Comparison of ENCODE assay signal across 21 mouse cellular contexts in genomic region chr9:68957793-68958192, GRCm38 (mm10).
DNase-seq lines count a peak whose midpoint lies in the region; ATAC-seq and TF ChIP-seq lines count a peak whose summit lies in the region.
"Had no signal": no experiment of that assay in that cellular context is flagged by ENCODE, and none has a peak within 500 bp of the region (broad histone marks: within the 10 kb centered on the region; RNA-seq: fewer than 3 reads in every experiment).

No protein-coding gene starts in this region.

- peak; percentile 70 for DNase-seq in lung, embryonic 14.5 days
- no peak for DNase-seq in lung, postnatal 25 days (ENCODE audit: low spot score)
- DNase-seq in lung, postnatal 0 days (ENCODE audit: low spot score), result peak; percentile 14
- DNase-seq in lung, postnatal 10 days, result no peak
- DNase-seq in ES-E14 (ENCODE audit: low read depth, low spot score), result no peak
- no peak for DNase-seq in gastrocnemius, postnatal 4 days (ENCODE audit: low spot score in 2 of 2)
- DNase-seq: adrenal gland, adult 8-10 months; adrenal gland, postnatal 14 days; adrenal gland, postnatal 36 days; cerebellum, adult 11-12 months; cerebellum, adult 2 months; cerebellum, adult 9-10 months; cerebellum, postnatal 10 days; cerebellum, postnatal 25 days; forebrain, postnatal 0 days had no signal

- H3K9me3 ChIP-seq in lung, embryonic 14.5 days (ENCODE audit: low read depth, low read length), result no peaks in the 10 kb centered on the region
- H3K9me3 ChIP-seq in lung, postnatal 0 days (ENCODE audit: low read length), result no peaks in the 10 kb centered on the region
- no peaks in the 10 kb centered on the region for H3K9me3 ChIP-seq in ES-E14 (ENCODE audit: control insufficient read depth, insufficient read depth, low read depth, low read length)
- H3K9me3 ChIP-seq in neural tube, embryonic 15.5 days (replicated peaks), result no peaks in the 10 kb centered on the region
- H3K9me3 ChIP-seq: embryonic facial prominence, embryonic 10.5 days; embryonic facial prominence, embryonic 12.5 days; forebrain, embryonic 13.5 days; forebrain, embryonic 15.5 days had no signal

- H3K4me3 ChIP-seq in lung, embryonic 14.5 days (ENCODE audit: low read depth, low read length), result no peak overlapping the region
- no peak overlapping the region for H3K4me3 ChIP-seq in lung, postnatal 0 days (ENCODE audit: low read depth, low read length)
- no peak overlapping the region for H3K4me3 ChIP-seq in ES-E14 (ENCODE audit: insufficient read depth in 1 of 2, low read depth in 1 of 2, low read length in 2 of 2, poor library complexity in 1 of 2, severe bottlenecking in 1 of 2)
- H3K4me3 ChIP-seq in neural tube, embryonic 15.5 days (replicated peaks), result no peak overlapping the region
- H3K4me3 ChIP-seq: embryonic facial prominence, embryonic 10.5 days; embryonic facial prominence, embryonic 12.5 days; forebrain, embryonic 13.5 days; forebrain, embryonic 15.5 days had no signal

- no peak for TF ChIP-seq EP300 in lung, postnatal 0 days (IDR thresholded peaks at IDR 0.05)

- no peak overlapping the region for H3K4me2 ChIP-seq in lung, embryonic 14.5 days
- H3K4me2 ChIP-seq in lung, postnatal 0 days (replicated peaks; ENCODE audit: low read depth, low read length), result no peak overlapping the region
- H3K4me2 ChIP-seq in neural tube, embryonic 15.5 days, result no peak overlapping the region
- H3K4me2 ChIP-seq: embryonic facial prominence, embryonic 12.5 days; forebrain, embryonic 13.5 days; forebrain, embryonic 15.5 days had no signal

- H3K27ac ChIP-seq in lung, embryonic 14.5 days (ENCODE audit: low read depth), result no peak overlapping the region
- H3K27ac ChIP-seq in lung, postnatal 0 days (ENCODE audit: low read length), result no peak overlapping the region
- no peak overlapping the region for H3K27ac ChIP-seq in ES-E14 (ENCODE audit: insufficient read depth, low read depth, low read length, poor library complexity, severe bottlenecking)
- H3K27ac ChIP-seq in neural tube, embryonic 15.5 days (replicated peaks), result no peak overlapping the region
- H3K27ac ChIP-seq: embryonic facial prominence, embryonic 10.5 days; embryonic facial prominence, embryonic 12.5 days; forebrain, embryonic 13.5 days; forebrain, embryonic 15.5 days had no signal

- no peak overlapping the region for H3K9ac ChIP-seq in lung, embryonic 14.5 days
- no peak overlapping the region for H3K9ac ChIP-seq in lung, postnatal 0 days (replicated peaks; ENCODE audit: low read depth)
- H3K9ac ChIP-seq in ES-E14 (ENCODE audit: insufficient read depth, low read depth, low read length, poor library complexity, severe bottlenecking), result no peak overlapping the region
- no peak overlapping the region for H3K9ac ChIP-seq in neural tube, embryonic 15.5 days (replicated peaks)
- H3K9ac ChIP-seq: embryonic facial prominence, embryonic 12.5 days; forebrain, embryonic 13.5 days; forebrain, embryonic 15.5 days; forebrain, postnatal 0 days had no signal

- no peaks in the 10 kb centered on the region for H3K36me3 ChIP-seq in lung, embryonic 14.5 days (ENCODE audit: insufficient read depth)
- no peaks in the 10 kb centered on the region for H3K36me3 ChIP-seq in lung, postnatal 0 days (ENCODE audit: insufficient read depth, low read length)
- no peaks in the 10 kb centered on the region for H3K36me3 ChIP-seq in ES-E14 (ENCODE audit: control insufficient read depth, insufficient read depth, low read length, poor library complexity, severe bottlenecking)
- H3K36me3 ChIP-seq in neural tube, embryonic 15.5 days, result no peaks in the 10 kb centered on the region
- H3K36me3 ChIP-seq: embryonic facial prominence, embryonic 10.5 days; embryonic facial prominence, embryonic 12.5 days; forebrain, embryonic 15.5 days had no signal

- no peaks in the 10 kb centered on the region for H3K27me3 ChIP-seq in lung, embryonic 14.5 days (ENCODE audit: insufficient read depth, low read length)
- no peaks in the 10 kb centered on the region for H3K27me3 ChIP-seq in lung, postnatal 0 days (replicated peaks; ENCODE audit: insufficient read depth, low read length)
- H3K27me3 ChIP-seq in neural tube, embryonic 15.5 days (replicated peaks), result 0 out of 2 replicates have a peak, but pooled peaks cover 5% of the 10 kb centered on the region
- H3K27me3 ChIP-seq: embryonic facial prominence, embryonic 12.5 days; forebrain, embryonic 13.5 days; forebrain, embryonic 15.5 days had no signal

- no peak for ATAC-seq in lung, embryonic 14.5 days (ENCODE audit: insufficient read depth)
- ATAC-seq in lung, postnatal 0 days, result no peak
- no peak for ATAC-seq in neural tube, embryonic 15.5 days (ENCODE audit: low FRiP score)
- ATAC-seq: forebrain, embryonic 13.5 days; forebrain, embryonic 15.5 days; forebrain, postnatal 0 days; Patski had no signal

- 67% methylated on average over 3 of the region's 3 CpGs for WGBS in lung, embryonic 14.5 days
- 83% methylated on average over 3 of the region's 3 CpGs for WGBS in lung, postnatal 0 days
- WGBS in neural tube, embryonic 15.5 days, result 91% methylated on average over 3 of the region's 3 CpGs

- no peak for TF ChIP-seq CTCF in lung, embryonic 14.5 days (IDR thresholded peaks at IDR 0.05; ENCODE audit: low read depth)
- TF ChIP-seq CTCF in lung, postnatal 0 days (IDR thresholded peaks at IDR 0.05), result no peak

- in situ Hi-C loops in ES-E14 (cut with MboI; ENCODE audit: low sequenced_read_pairs in 2 of 2, unreplicated experiment in 2 of 2), result no loop called here

- no peaks in the 10 kb centered on the region; the same call in 1 of the 2 replicates for H3K4me1 ChIP-seq in lung, embryonic 14.5 days (ENCODE audit: insufficient read depth)
- peaks cover 3% of the 10 kb centered on the region; the same call in 1 of the 2 replicates for H3K4me1 ChIP-seq in lung, postnatal 0 days (ENCODE audit: insufficient read depth, low read depth, low read length)
- H3K4me1 ChIP-seq in ES-E14 (ENCODE audit: control insufficient read depth in 2 of 2, insufficient read depth in 2 of 2, low read length in 2 of 2, poor library complexity in 1 of 2), result peaks cover 0 to 2% of the 10 kb centered on the region in 2 experiments; a peak in 1 of 4 replicates
- H3K4me1 ChIP-seq in neural tube, embryonic 15.5 days, result peaks cover 7% of the 10 kb centered on the region

TF ChIP-seq in ES-E14, 5 proteins besides CTCF, POLR2A, EP300 and RAD21:
- TF ChIP-seq ZNF384 (IDR thresholded peaks at IDR 0.05; ENCODE audit: low read depth, low read length) (no peak), MAFK (IDR thresholded peaks at IDR 0.05; ENCODE audit: insufficient read depth, low read depth, low read length) (peak; percentile 79), ZC3H11A (IDR thresholded peaks at IDR 0.05; ENCODE audit: borderline replicate concordance, low read depth, low read length) (no peak), HCFC1 (IDR thresholded peaks at IDR 0.05; ENCODE audit: borderline replicate concordance, insufficient read depth, low read length) (no peak), CHD2 (IDR thresholded peaks at IDR 0.05; ENCODE audit: low read depth, low read length) (no peak)

Comparison
In these comparisons a context has a peak if more than half of its experiments do, and no peak if none do; other contexts are left out.
1. DNase-seq: peak in lung, embryonic 14.5 days (single experiment) and lung, postnatal 0 days (single experiment); none in lung, postnatal 25 days (single experiment), lung, postnatal 10 days (single experiment), ES-E14 (single experiment) and gastrocnemius, postnatal 4 days (0 of 2).